Mouse (Mus musculus) testis, adult 2 months (tissue): ENCODE measurements around the gene Cfap74. TPM values are rescaled to one million over a fixed set of nuclear protein-coding genes. Genes with fewer than 3 reads are reported as not detected.

Experiments used
- H3K27ac ChIP-seq: fragments of 200-500 bp; 2 replicates; pipeline ENCODE4 v1.5.1; 2012; ENCODE audit warnings: low read depth, low read length; ENCODE audit not compliant: control insufficient read depth, insufficient read depth
- H3K27me3 ChIP-seq: fragments of 200-500 bp; 2 replicates; pipeline ENCODE4 v1.6.1; 2012; ENCODE audit warnings: mild to moderate bottlenecking, low read length, moderate library complexity; ENCODE audit not compliant: control insufficient read depth, insufficient read depth
- H3K36me3 ChIP-seq: fragments of 200-500 bp; 2 replicates; pipeline ENCODE4 v1.6.1; 2012; ENCODE audit warnings: mild to moderate bottlenecking, low read length; ENCODE audit not compliant: control insufficient read depth, insufficient read depth
- H3K4me1 ChIP-seq: fragments of 200-500 bp; 2 replicates; pipeline ENCODE4 v1.6.1; 2012; ENCODE audit warnings: low read length; ENCODE audit not compliant: control insufficient read depth, insufficient read depth
- H3K4me3 ChIP-seq: fragments of 200-500 bp; 2 replicates; pipeline ENCODE4 v1.5.1; 2012; ENCODE audit warnings: low read depth, mild to moderate bottlenecking, low read length, moderate library complexity, mixed read lengths; ENCODE audit not compliant: control insufficient read depth
- CTCF ChIP-seq: fragments of 200-500 bp; IDR thresholded peaks from 2 replicates; pipeline ENCODE4 v1.5.1; 2012; ENCODE audit warnings: low read depth, mild to moderate bottlenecking, inconsistent platforms, low read length, moderate library complexity; ENCODE audit not compliant: control insufficient read depth, insufficient read depth, insufficient replicate concordance
- POLR2A ChIP-seq: fragments of 200-500 bp; IDR thresholded peaks from 2 replicates; pipeline ENCODE4 v1.6.1; 2012; ENCODE audit warnings: low read depth, mild to moderate bottlenecking, inconsistent platforms, low read length, moderate library complexity; ENCODE audit not compliant: control insufficient read depth
- polyA plus RNA-seq: library from polyadenylated mRNA; depleted of rRNA; stranded (reverse); fragments of >200 nt; gene quantifications from 2 replicates; pipeline ENCODE4 v1.2.3, GENCODE M21; 2012

Gene Cfap74
- polyA plus RNA-seq, 1 experiment: 79.6 TPM

- TF ChIP-seq POLR2A (no peak), CTCF (no peak)
- no peaks in the 10 kb centered on the region for H3K27me3 ChIP-seq
- H3K27ac ChIP-seq: no peak overlapping the region
- no peak overlapping the region for H3K4me3 ChIP-seq
- no peaks in the 10 kb centered on the region; the same call in 1 of the 2 replicates for H3K36me3 ChIP-seq
- no peaks in the 10 kb centered on the region for H3K4me1 ChIP-seq
Measured at GRCm38 (mm10) chr4:155429202-155429601, 20.2 kb downstream of the Cfap74 start.

- no peak overlapping the region for H3K27ac ChIP-seq
- H3K27me3 ChIP-seq: no peaks in the 10 kb centered on the region
- peaks cover 2% of the 10 kb centered on the region for H3K36me3 ChIP-seq
- TF ChIP-seq CTCF: no peak
- no peak for TF ChIP-seq POLR2A
- H3K4me3 ChIP-seq: no peak overlapping the region
- no peaks in the 10 kb centered on the region for H3K4me1 ChIP-seq
Measured at GRCm38 (mm10) chr4:155432358-155432757, 23.4 kb downstream of the Cfap74 start.

- no peak for TF ChIP-seq POLR2A
- TF ChIP-seq CTCF: no peak
- Histone ChIP-seq H3K27me3 (no peaks in the 10 kb centered on the region), H3K4me3 (no peak overlapping the region), H3K27ac (no peak overlapping the region), H3K4me1 (no peaks in the 10 kb centered on the region), H3K36me3 (peaks cover 2% of the 10 kb centered on the region)
Measured at GRCm38 (mm10) chr4:155433993-155434392, 25.0 kb downstream of the Cfap74 start.

- no peak overlapping the region for H3K4me3 ChIP-seq
- TF ChIP-seq CTCF (no peak), POLR2A (no peak)
- H3K4me1 ChIP-seq: no peaks in the 10 kb centered on the region
- H3K27ac ChIP-seq: no peak overlapping the region
- no peaks in the 10 kb centered on the region for H3K27me3 ChIP-seq
- no peaks in the 10 kb centered on the region for H3K36me3 ChIP-seq
Measured at GRCm38 (mm10) chr4:155442808-155443207, 33.8 kb downstream of the Cfap74 start.

- Histone ChIP-seq H3K4me1 (no peaks in the 10 kb centered on the region), H3K27me3 (no peaks in the 10 kb centered on the region), H3K27ac (no peak overlapping the region), H3K4me3 (no peak overlapping the region), H3K36me3 (peaks cover 1% of the 10 kb centered on the region; the same call in 1 of the 2 replicates)
- TF ChIP-seq POLR2A: no peak
Measured at GRCm38 (mm10) chr4:155451597-155451996, 42.6 kb downstream of the Cfap74 start.

- Histone ChIP-seq H3K36me3 (no peaks in the 10 kb centered on the region; the same call in 1 of the 2 replicates), H3K4me1 (no peaks in the 10 kb centered on the region), H3K4me3 (no peak overlapping the region), H3K27ac (no peak overlapping the region), H3K27me3 (no peaks in the 10 kb centered on the region)
- TF ChIP-seq POLR2A (no peak), CTCF (no peak)
Measured at GRCm38 (mm10) chr4:155458575-155458974, 49.6 kb downstream of the Cfap74 start.

GRCm38 (mm10) chr4:155463050-155463449 lies 54.1 kb downstream of the Cfap74 start:
- no peaks in the 10 kb centered on the region for H3K4me1 ChIP-seq
- TF ChIP-seq CTCF: no peak
- no peak for TF ChIP-seq POLR2A
- no peak overlapping the region for H3K4me3 ChIP-seq
- no peaks in the 10 kb centered on the region; the same call in 1 of the 2 replicates for H3K36me3 ChIP-seq
- no peak overlapping the region for H3K27ac ChIP-seq
- H3K27me3 ChIP-seq: no peaks in the 10 kb centered on the region

GRCm38 (mm10) chr4:155463611-155464010 lies 54.6 kb downstream of the Cfap74 start:
- H3K27ac ChIP-seq: no peak overlapping the region
- TF ChIP-seq POLR2A (no peak), CTCF (no peak)
- no peaks in the 10 kb centered on the region; the same call in 1 of the 2 replicates for H3K36me3 ChIP-seq
- H3K4me3 ChIP-seq: no peak overlapping the region
- H3K4me1 ChIP-seq: no peaks in the 10 kb centered on the region
- no peaks in the 10 kb centered on the region for H3K27me3 ChIP-seq
